Mouse (Mus musculus): Measurements from ENCODE around the gene Dctd. TPM values are rescaled to one million over a fixed set of nuclear protein-coding genes. Genes with fewer than 3 reads are reported as not detected.

Gene Dctd
- polyA plus RNA-seq (2016; fragmentation: Nextera tagmentation; extraction: Ambion mirVana) = 35.8 and 37.0 TPM in 2 replicates

- H3K9me3 ChIP-seq = no peaks in the 10 kb centered on the region
- 0 out of 2 replicates have a peak, but pooled peaks cover 8% of the 10 kb centered on the region for H3K4me1 ChIP-seq
- peak within 1 kb of the TSS; percentile 53; the same call in 1 of the 2 replicates for H3K4me2 ChIP-seq (replicated peaks)
- 79% methylated on average over 12 of the region's 12 CpGs for WGBS
- H3K4me3 ChIP-seq = no peak within 1 kb of the TSS
- H3K36me3 ChIP-seq = no peaks in the 10 kb centered on the region
- H3K27ac ChIP-seq = no peak within 1 kb of the TSS
- no peaks in the 10 kb centered on the region for H3K27me3 ChIP-seq
- H3K9ac ChIP-seq = no peak within 1 kb of the TSS
- no peak for ATAC-seq (ENCODE audit: insufficient number of reproducible peaks, insufficient read depth, low FRiP score, low TSS enrichment)
Observed at GRCm38 (mm10) chr8:48098792-48099191, at the start of gene Dctd. Dctd (plus strand) TSS chr8:48099092.

DNA sequence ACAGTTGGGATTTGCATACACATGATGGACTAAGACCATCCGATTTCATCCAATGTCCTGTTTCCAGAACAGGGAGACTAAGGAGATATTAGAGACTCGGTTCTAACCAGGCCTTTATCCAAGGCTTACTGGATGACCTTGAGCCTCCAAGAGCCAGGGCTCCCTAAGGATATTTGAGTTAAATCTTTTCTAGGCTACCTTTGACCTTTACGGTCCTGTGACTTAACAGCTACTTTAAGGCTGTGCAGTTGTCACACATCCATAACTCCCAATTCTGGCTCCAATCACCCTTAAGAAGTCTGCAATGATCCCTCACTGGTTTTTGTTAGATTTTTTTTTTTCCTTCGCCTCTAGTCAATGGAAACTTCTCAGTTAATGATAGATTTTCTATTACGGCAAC lies 45.3 kb upstream of the Dctd start:
- 84% methylated on average over 5 of the region's 5 CpGs for WGBS
- H3K27ac ChIP-seq = no peak overlapping the region
- H3K4me3 ChIP-seq = no peak overlapping the region
- H3K4me1 ChIP-seq = no peaks in the 10 kb centered on the region
- no peak overlapping the region for H3K4me2 ChIP-seq (replicated peaks)
- no peaks in the 10 kb centered on the region for H3K9me3 ChIP-seq
- ATAC-seq (ENCODE audit: insufficient number of reproducible peaks, insufficient read depth, low FRiP score, low TSS enrichment) = no peak
- no peaks in the 10 kb centered on the region for H3K36me3 ChIP-seq
- no peak overlapping the region for H3K9ac ChIP-seq
- H3K27me3 ChIP-seq = no peaks in the 10 kb centered on the region

DNA sequence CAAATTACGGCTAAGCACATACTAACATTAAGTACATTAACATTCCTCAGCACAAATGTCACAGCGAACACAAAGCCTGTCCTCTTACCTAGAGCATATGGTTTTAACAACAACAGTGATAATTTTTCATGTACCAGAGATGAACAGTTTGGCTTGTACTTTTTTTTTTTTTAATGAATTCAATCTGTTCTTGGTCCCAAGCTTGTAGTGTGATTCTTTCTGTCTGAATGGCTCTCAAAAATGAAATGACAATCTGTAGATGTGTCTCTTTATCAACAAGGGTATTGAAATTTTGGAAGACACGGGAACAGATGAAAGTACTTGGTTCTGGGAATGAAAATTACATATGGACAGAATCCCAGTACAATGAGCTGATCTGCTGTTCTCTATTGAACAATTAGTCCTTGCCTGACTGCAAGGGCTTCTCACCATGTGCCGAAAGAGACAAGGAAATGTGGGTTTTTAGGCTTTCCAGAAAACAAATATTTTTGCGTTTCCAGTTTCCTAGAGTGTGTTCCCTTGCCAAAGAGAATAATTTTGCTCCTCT lies 35.3 kb upstream of the Dctd start:
- Histone ChIP-seq H3K9me3 (no peaks in the 10 kb centered on the region), H3K4me1 (no peaks in the 10 kb centered on the region), H3K36me3 (no peaks in the 10 kb centered on the region), H3K27me3 (no peaks in the 10 kb centered on the region), H3K4me2 (replicated peaks) (no peak overlapping the region), H3K4me3 (no peak overlapping the region), H3K9ac (no peak overlapping the region), H3K27ac (no peak overlapping the region)
- 56% methylated on average over 5 of the region's 5 CpGs for WGBS
- no peak for ATAC-seq (ENCODE audit: insufficient number of reproducible peaks, insufficient read depth, low FRiP score, low TSS enrichment)

DNA sequence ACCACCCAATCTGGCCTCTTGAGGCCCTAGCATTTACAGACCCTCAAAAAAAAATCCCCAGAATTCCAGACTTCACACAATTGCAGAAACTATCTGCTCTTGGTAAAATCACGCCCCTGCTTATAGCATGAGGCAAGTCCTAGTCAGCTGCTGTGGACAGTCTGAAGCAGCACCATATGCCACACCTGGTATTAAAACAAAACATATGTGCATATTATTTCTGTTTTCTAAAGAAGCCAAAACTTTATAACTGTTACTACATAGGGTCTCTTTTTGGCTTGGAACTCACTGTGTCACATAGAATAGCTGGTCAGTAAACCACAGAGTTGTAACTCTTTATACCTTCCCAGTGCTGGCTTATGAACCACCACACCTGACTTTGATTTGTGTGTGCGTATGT lies 24.7 kb upstream of the Dctd start:
- Histone ChIP-seq H3K9ac (no peak overlapping the region), H3K4me2 (replicated peaks) (no peak overlapping the region), H3K27me3 (no peaks in the 10 kb centered on the region), H3K36me3 (no peaks in the 10 kb centered on the region), H3K4me3 (no peak overlapping the region), H3K4me1 (no peaks in the 10 kb centered on the region), H3K9me3 (no peaks in the 10 kb centered on the region), H3K27ac (no peak overlapping the region)
- 61% methylated on average over 2 of the region's 2 CpGs for WGBS
- ATAC-seq (ENCODE audit: insufficient number of reproducible peaks, insufficient read depth, low FRiP score, low TSS enrichment) = no peak

- Histone ChIP-seq H3K4me1 (no peaks in the 10 kb centered on the region), H3K27ac (no peak overlapping the region), H3K36me3 (no peaks in the 10 kb centered on the region), H3K4me2 (replicated peaks) (no peak overlapping the region), H3K27me3 (no peaks in the 10 kb centered on the region), H3K9me3 (no peaks in the 10 kb centered on the region), H3K9ac (no peak overlapping the region), H3K4me3 (no peak overlapping the region)
- 84% methylated on average over 10 of the region's 10 CpGs for WGBS
- ATAC-seq (ENCODE audit: insufficient number of reproducible peaks, insufficient read depth, low FRiP score, low TSS enrichment) = no peak
Observed at GRCm38 (mm10) chr8:48082343-48082742, 16.5 kb upstream of the Dctd start.

DNA sequence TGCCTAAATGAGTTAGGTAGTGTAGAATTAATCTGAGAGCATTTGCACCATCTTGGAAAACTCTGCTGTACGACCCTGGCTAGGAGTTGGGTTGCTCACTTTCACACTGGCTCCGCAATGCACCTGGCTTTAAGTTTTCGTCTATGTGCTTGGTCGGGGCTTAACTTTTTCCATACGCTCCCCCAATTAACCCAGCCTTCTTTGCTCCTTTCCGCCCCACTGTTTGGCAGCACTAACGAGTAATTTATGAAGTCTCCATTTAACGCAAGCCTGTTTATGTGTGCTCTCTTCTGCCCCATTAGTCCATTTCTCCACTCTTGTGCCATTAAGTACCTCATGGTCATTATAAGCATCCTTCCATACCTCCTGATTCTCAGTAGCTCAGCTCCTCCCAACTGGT lies 8.2 kb upstream of the Dctd start:
- no peak overlapping the region for H3K4me2 ChIP-seq (replicated peaks)
- H3K27me3 ChIP-seq = no peaks in the 10 kb centered on the region
- no peaks in the 10 kb centered on the region for H3K36me3 ChIP-seq
- no peaks in the 10 kb centered on the region for H3K4me1 ChIP-seq
- 51% methylated on average over 8 of the region's 8 CpGs for WGBS
- no peak overlapping the region for H3K27ac ChIP-seq
- no peaks in the 10 kb centered on the region for H3K9me3 ChIP-seq
- no peak overlapping the region for H3K9ac ChIP-seq
- ATAC-seq (ENCODE audit: insufficient number of reproducible peaks, insufficient read depth, low FRiP score, low TSS enrichment) = no peak
- no peak overlapping the region for H3K4me3 ChIP-seq

- no peaks in the 10 kb centered on the region for H3K27me3 ChIP-seq
- no peaks in the 10 kb centered on the region for H3K9me3 ChIP-seq
- no peak overlapping the region for H3K9ac ChIP-seq
- H3K4me1 ChIP-seq = 0 out of 2 replicates have a peak, but pooled peaks cover 8% of the 10 kb centered on the region
- no peak for ATAC-seq (ENCODE audit: insufficient number of reproducible peaks, insufficient read depth, low FRiP score, low TSS enrichment)
- H3K4me2 ChIP-seq (replicated peaks) = no peak overlapping the region
- WGBS = 91% methylated on average over 5 of the region's 5 CpGs
- no peak overlapping the region for H3K27ac ChIP-seq
- H3K36me3 ChIP-seq = no peaks in the 10 kb centered on the region
- no peak overlapping the region for H3K4me3 ChIP-seq
Observed at GRCm38 (mm10) chr8:48095378-48095777, 3.5 kb upstream of the Dctd start.

GRCm38 (mm10) chr8:48097131-48097794 lies 1.6 kb upstream of the Dctd start:
- Histone ChIP-seq H3K4me2 (replicated peaks) (peak overlapping the region; percentile 53), H3K27me3 (no peaks in the 10 kb centered on the region), H3K9ac (no peak overlapping the region), H3K9me3 (no peaks in the 10 kb centered on the region), H3K4me1 (0 out of 2 replicates have a peak, but pooled peaks cover 8% of the 10 kb centered on the region), H3K27ac (no peak overlapping the region), H3K36me3 (no peaks in the 10 kb centered on the region), H3K4me3 (peak overlapping the region; percentile 25)
- WGBS = 13% methylated on average over 21 of the region's 21 CpGs
- ATAC-seq (ENCODE audit: insufficient number of reproducible peaks, insufficient read depth, low FRiP score, low TSS enrichment) = peak; percentile 77

DNA sequence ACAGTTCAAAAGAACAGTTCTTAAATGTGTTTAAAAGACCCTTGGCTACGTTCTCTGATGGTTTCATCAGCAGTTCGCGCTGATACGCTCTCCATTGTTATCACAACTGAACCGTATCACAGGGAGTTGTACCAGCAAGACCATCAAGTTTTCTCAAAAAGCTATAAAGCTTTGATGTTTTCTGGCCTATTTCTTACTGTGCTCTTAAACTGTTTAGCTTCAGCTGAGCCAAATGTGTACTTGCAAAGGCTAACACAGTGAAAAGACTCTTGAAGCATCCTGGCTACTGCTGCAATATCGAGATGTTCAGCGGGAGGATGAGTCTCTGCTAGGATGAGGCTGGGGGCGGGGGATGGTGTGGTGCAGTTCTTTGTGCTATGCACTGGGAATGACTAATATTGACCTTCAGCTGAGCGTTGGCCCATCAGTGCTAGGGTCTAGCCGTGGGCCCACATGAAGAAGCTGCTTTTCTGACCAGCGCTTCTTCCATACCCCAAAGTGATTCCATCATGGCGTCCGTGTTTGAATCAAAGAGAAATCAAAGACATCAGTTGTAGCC lies 732 bp upstream of the Dctd start:
- H3K4me1 ChIP-seq = 0 out of 2 replicates have a peak, but pooled peaks cover 8% of the 10 kb centered on the region
- H3K9ac ChIP-seq = no peak overlapping the region
- no peak for ATAC-seq (ENCODE audit: insufficient number of reproducible peaks, insufficient read depth, low FRiP score, low TSS enrichment)
- H3K36me3 ChIP-seq = no peaks in the 10 kb centered on the region
- no peaks in the 10 kb centered on the region for H3K27me3 ChIP-seq
- H3K9me3 ChIP-seq = no peaks in the 10 kb centered on the region
- no peak overlapping the region for H3K4me3 ChIP-seq
- H3K27ac ChIP-seq = no peak overlapping the region
- WGBS = 64% methylated on average over 13 of the region's 13 CpGs
- H3K4me2 ChIP-seq (replicated peaks) = peak overlapping the region; percentile 53; the same call in 1 of the 2 replicates

- no peak for ATAC-seq (ENCODE audit: insufficient number of reproducible peaks, insufficient read depth, low FRiP score, low TSS enrichment)
- Histone ChIP-seq H3K27me3 (no peaks in the 10 kb centered on the region), H3K4me1 (0 out of 2 replicates have a peak, but pooled peaks cover 8% of the 10 kb centered on the region), H3K36me3 (no peaks in the 10 kb centered on the region), H3K4me3 (no peak overlapping the region), H3K27ac (no peak overlapping the region), H3K9me3 (no peaks in the 10 kb centered on the region), H3K4me2 (replicated peaks) (no peak overlapping the region), H3K9ac (no peak overlapping the region)
- WGBS = 60% methylated on average over 14 of the region's 14 CpGs
Observed at GRCm38 (mm10) chr8:48100100-48100787, 1.4 kb downstream of the Dctd start.

DNA sequence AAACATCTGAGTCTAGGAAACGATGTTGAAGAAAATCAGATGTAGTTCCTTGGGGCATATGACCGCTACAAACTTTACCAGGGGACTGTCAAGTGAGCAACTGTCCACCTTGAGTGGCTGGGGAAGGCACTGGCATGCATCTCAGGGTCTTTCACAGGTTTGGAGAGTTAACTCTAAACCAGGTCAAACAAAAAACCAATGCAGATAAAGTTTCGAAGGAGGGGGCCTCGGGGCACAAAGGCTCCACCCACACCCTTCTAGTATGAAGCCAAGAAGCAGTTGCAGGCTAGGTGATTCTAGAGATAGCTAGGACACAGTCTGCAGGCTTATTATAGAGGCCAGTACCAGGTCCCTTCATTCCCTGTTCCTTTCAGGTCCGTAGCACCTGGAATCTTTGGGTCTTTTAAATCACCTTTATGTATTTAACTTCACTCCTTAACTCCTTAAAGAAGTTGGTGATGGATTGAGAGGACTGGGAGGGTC lies 10.5 kb downstream of the Dctd start:
- no peaks in the 10 kb centered on the region for H3K27me3 ChIP-seq
- ATAC-seq (ENCODE audit: insufficient number of reproducible peaks, insufficient read depth, low FRiP score, low TSS enrichment) = no peak
- peaks cover 13% of the 10 kb centered on the region for H3K36me3 ChIP-seq
- no peaks in the 10 kb centered on the region for H3K9me3 ChIP-seq
- no peaks in the 10 kb centered on the region for H3K4me1 ChIP-seq
- peak overlapping the region; percentile 84 for H3K4me3 ChIP-seq
- H3K4me2 ChIP-seq (replicated peaks) = peak overlapping the region; percentile 81
- WGBS = 25% methylated on average over 5 of the region's 5 CpGs
- peak overlapping the region; percentile 83 for H3K9ac ChIP-seq
- no peak overlapping the region for H3K27ac ChIP-seq

All from embryonic facial prominence, embryonic 12.5 days (tissue).